Mouse (Mus musculus) v-Abl transformed pro-B cells (cell line): ENCODE results near the gene Rpl18a.

ENCODE experiments used
- in situ Hi-C, 2 experiments: fragments of 400-800 bp; cut with MboI; formaldehyde crosslinking; loops; one replicate each; pipeline ENCODE4 v1.15.1; 2025; ENCODE audit not compliant: unreplicated experiment in 2 of 2

Gene Rpl18a

GRCm38 (mm10) chr8:70897021-70897680, at the start of gene Rpl18a:
Rpl18a (minus strand) TSS chr8:70897412.
- in situ Hi-C loops: loop anchor here (5.0 to 25.0 kb wide), 4 partner anchors 308 to 765 kb away; partner anchors contain the start of genes Ankle1 (in 2 of the 2), Unc13a (in 2 of the 2) and Ocel1 (in 1 of the 2)

- in situ Hi-C loops: no loop called here
Measured at GRCm38 (mm10) chr8:70943187-70943586, 46.0 kb upstream of the Rpl18a start.

- in situ Hi-C loops: no loop called here
Measured at GRCm38 (mm10) chr8:70941478-70941877, 44.3 kb upstream of the Rpl18a start.

- in situ Hi-C loops: no loop called here
Measured at GRCm38 (mm10) chr8:70937200-70937599, 40.0 kb upstream of the Rpl18a start.

- in situ Hi-C loops: no loop called here
Measured at GRCm38 (mm10) chr8:70934786-70935185, 37.6 kb upstream of the Rpl18a start.

- in situ Hi-C loops: no loop called here
Measured at GRCm38 (mm10) chr8:70933036-70933435, 35.8 kb upstream of the Rpl18a start.

GRCm38 (mm10) chr8:70931731-70932130, 34.5 kb upstream of the Rpl18a start:
- in situ Hi-C loops: no loop called here

- in situ Hi-C loops: no loop called here
Measured at GRCm38 (mm10) chr8:70928778-70929322, 31.6 kb upstream of the Rpl18a start.

- in situ Hi-C loops: no loop called here
Measured at GRCm38 (mm10) chr8:70928096-70928495, 30.9 kb upstream of the Rpl18a start.

- in situ Hi-C loops: no loop called here
Measured at GRCm38 (mm10) chr8:70926396-70926795, 29.2 kb upstream of the Rpl18a start.

GRCm38 (mm10) chr8:70925754-70926153, 28.5 kb upstream of the Rpl18a start:
- in situ Hi-C loops: no loop called here

- in situ Hi-C loops: loop anchor here in 1 of 2 experiments (25.0 kb wide), 1 partner anchor 288 kb away; no protein-coding TSS in a partner anchor
Measured at GRCm38 (mm10) chr8:70924151-70924550, 26.9 kb upstream of the Rpl18a start.

- in situ Hi-C loops: loop anchor here in 1 of 2 experiments (25.0 kb wide), 1 partner anchor 292 kb away; no protein-coding TSS in a partner anchor
Measured at GRCm38 (mm10) chr8:70920049-70920922, 23.1 kb upstream of the Rpl18a start.

GRCm38 (mm10) chr8:70914704-70915103, 17.5 kb upstream of the Rpl18a start:
- in situ Hi-C loops: loop anchor here in 1 of 2 experiments (25.0 kb wide), 1 partner anchor 298 kb away; no protein-coding TSS in a partner anchor

GRCm38 (mm10) chr8:70913523-70913922, 16.3 kb upstream of the Rpl18a start:
- in situ Hi-C loops: loop anchor here in 1 of 2 experiments (25.0 kb wide), 1 partner anchor 299 kb away; no protein-coding TSS in a partner anchor

GRCm38 (mm10) chr8:70912955-70913354, 15.7 kb upstream of the Rpl18a start:
- in situ Hi-C loops: loop anchor here in 1 of 2 experiments (25.0 kb wide), 1 partner anchor 299 kb away; no protein-coding TSS in a partner anchor

GRCm38 (mm10) chr8:70911596-70911995, 14.4 kb upstream of the Rpl18a start:
- in situ Hi-C loops: loop anchor here in 1 of 2 experiments (25.0 kb wide), 1 partner anchor 301 kb away; no protein-coding TSS in a partner anchor

- in situ Hi-C loops: loop anchor here in 1 of 2 experiments (25.0 kb wide), 1 partner anchor 305 kb away; no protein-coding TSS in a partner anchor
Measured at GRCm38 (mm10) chr8:70907518-70907917, 10.3 kb upstream of the Rpl18a start.

GRCm38 (mm10) chr8:70905831-70906736, 8.9 kb upstream of the Rpl18a start, which contains the start of gene Map1s:
Map1s (plus strand) TSS chr8:70905932.
- in situ Hi-C loops: loop anchor here in 1 of 2 experiments (25.0 kb wide), 1 partner anchor 306 kb away; no protein-coding TSS in a partner anchor
